Mouse (Mus musculus) lung, postnatal 0 days (tissue): ENCODE data around the gene Hba-x. TPM values are rescaled to one million over a fixed set of nuclear protein-coding genes. Genes with fewer than 3 reads are reported as not detected.

Source experiments
- ATAC-seq: fragments of 200-750 bp; cut with Nextera tagmentation; 2 replicates; pipeline ENCODE4 v1.8.0; 2017; ENCODE audit warnings: moderate library complexity
- DNase-seq: peaks from one replicate; pipeline ENCODE4 v3.0.0-alpha.2; 2016; ENCODE audit warnings: low spot score
- H3K27ac ChIP-seq: fragments of 300-500 bp; sonication (generic); 2 replicates; pipeline ENCODE4 v1.5.1; 2014; ENCODE audit warnings: antibody characterized with exemption, mild to moderate bottlenecking, low read length, mixed read lengths
- H3K27me3 ChIP-seq: fragments of 300-500 bp; sonication (generic); replicated peaks from 2 replicates; pipeline ENCODE4 v1.6.1; 2014; ENCODE audit warnings: low read length, mixed read lengths; ENCODE audit not compliant: insufficient read depth
- H3K36me3 ChIP-seq: fragments of 300-500 bp; sonication (generic); 2 replicates; pipeline ENCODE4 v1.6.1; 2014; ENCODE audit warnings: low read length, mixed read lengths; ENCODE audit not compliant: insufficient read depth
- H3K4me1 ChIP-seq: fragments of 300-500 bp; sonication (generic); 2 replicates; pipeline ENCODE4 v1.6.1; 2014; ENCODE audit warnings: antibody characterized with exemption, low read depth, low read length, mixed read lengths; ENCODE audit not compliant: insufficient read depth
- H3K4me2 ChIP-seq: fragments of 300-500 bp; sonication (generic); replicated peaks from 2 replicates; pipeline ENCODE4 v1.6.1; 2014; ENCODE audit warnings: low read depth, mild to moderate bottlenecking, low read length, moderate library complexity, mixed read lengths
- H3K4me3 ChIP-seq: fragments of 300-500 bp; sonication (generic); 2 replicates; pipeline ENCODE4 v1.5.1; 2014; ENCODE audit warnings: low read depth, low read length
- H3K9ac ChIP-seq: fragments of 300-500 bp; sonication (generic); replicated peaks from 2 replicates; pipeline ENCODE4 v1.6.1; 2014; ENCODE audit warnings: low read depth, mild to moderate bottlenecking
- H3K9me3 ChIP-seq: fragments of 300-500 bp; sonication (generic); 2 replicates; pipeline ENCODE4 v1.6.1; 2016; ENCODE audit warnings: low read length, mixed read lengths
- CTCF ChIP-seq: IDR thresholded peaks from 2 replicates; pipeline ENCODE4 v1.5.1; 2016; ENCODE audit warnings: antibody characterized with exemption, mild to moderate bottlenecking
- EP300 ChIP-seq: IDR thresholded peaks from 2 replicates; pipeline ENCODE4 v1.6.1; 2016; ENCODE audit warnings: antibody characterized with exemption, mild to moderate bottlenecking, control low read depth
- WGBS: fragments of 180-500 bp; shearing (Covaris S2); extraction: QIAGEN DNeasy Blood & Tissue Kit; methylation state at CpG from one replicate; pipeline ENCODE4 v1.1.7; 2014; 5-methylcytosine and 5-hydroxymethylcytosine counted together
- polyA plus RNA-seq: library from polyadenylated mRNA; unstranded; fragments of >200 nt; fragmentation: Nextera tagmentation; extraction: Ambion mirVana; gene quantifications from 2 replicates; pipeline ENCODE4 v1.2.1, GENCODE M21; 2015

Gene Hba-x
- polyA plus RNA-seq, 1 experiment from 2014 or later, result 5.0 TPM

GRCm38 (mm10) chr11:32324609-32325008, 48.4 kb downstream of the Hba-x start:
- H3K9ac ChIP-seq, result no peak overlapping the region
- 5% methylated on average over 15 of the region's 15 CpGs for WGBS
- H3K4me2 ChIP-seq, result peak overlapping the region; percentile 42
- peak; percentile 84 for ATAC-seq
- TF ChIP-seq EP300 (no peak), CTCF (peak; percentile 93)
- H3K9me3 ChIP-seq, result no peaks in the 10 kb centered on the region
- DNase-seq, result peak; percentile 84
- H3K4me1 ChIP-seq, result no peaks in the 10 kb centered on the region
- H3K27me3 ChIP-seq, result no peaks in the 10 kb centered on the region
- peak overlapping the region; percentile 14; the same call in 1 of the 2 replicates for H3K4me3 ChIP-seq
- H3K36me3 ChIP-seq, result no peaks in the 10 kb centered on the region
- no peak overlapping the region for H3K27ac ChIP-seq

Other genes with a start within 250 kb of the Hba-x start
- 0.05 TPM in 1 of 2 replicates, not detected in the other for gene Il9r, start 76.1 kb upstream of the Hba-x start, polyA plus RNA-seq
- 18.9 and 20.8 TPM in 2 replicates for gene Snrnp25, start 71.0 kb upstream of the Hba-x start, polyA plus RNA-seq
- gene Rhbdf1, start 54.1 kb upstream of the Hba-x start, polyA plus RNA-seq, result 54.8 and 58.5 TPM in 2 replicates
- 22.9 and 25.9 TPM in 2 replicates for gene Mpg, start 49.9 kb upstream of the Hba-x start, polyA plus RNA-seq
- 33.6 TPM in 2 replicates for gene Nprl3, start 8.7 kb upstream of the Hba-x start, polyA plus RNA-seq
- gene Hba-a1, start 7.1 kb downstream of the Hba-x start, polyA plus RNA-seq, result 11,284 and 13,685 TPM in 2 replicates
- gene Hbq1b, start 10.6 kb downstream of the Hba-x start, polyA plus RNA-seq, result 2.8 and 4.0 TPM in 2 replicates
- 27,628 and 32,987 TPM in 2 replicates for gene Hba-a2, start 20.1 kb downstream of the Hba-x start, polyA plus RNA-seq
- gene Hbq1a, start 23.7 kb downstream of the Hba-x start, polyA plus RNA-seq, result 0.94 and 1.4 TPM in 2 replicates
- gene Sh3pxd2b, start 71.4 kb downstream of the Hba-x start, polyA plus RNA-seq, result 7.4 and 9.4 TPM in 2 replicates
- gene Ubtd2, start 179.0 kb downstream of the Hba-x start, polyA plus RNA-seq, result 23.7 and 25.1 TPM in 2 replicates